Mouse (Mus musculus) neutrophil, adult 5-6 weeks (primary cell): ENCODE results near the gene Pgls. TPM values are rescaled to one million over a fixed set of nuclear protein-coding genes. Genes with fewer than 3 reads are reported as not detected.
A peak's percentile ranks its signal among the peaks of the same experiment; 100 is the strongest.

Experiments
- ATAC-seq: fragments of 151-379, 151-347 bp; 2 replicates; pipeline ENCODE4 v1.8.0; 2017; ENCODE audit warnings: mild to moderate bottlenecking, moderate TSS enrichment; ENCODE audit not compliant: insufficient number of reproducible peaks, poor library complexity, low FRiP score, severe bottlenecking; ENCODE audit errors: extremely low read depth
- total RNA-seq: library from RNA; stranded (forward); fragments of 200-1000 nt; gene quantifications from 2 replicates; pipeline ENCODE4 v1.2.3, GENCODE M21; 2017

The Pgls gene
- 45.6 and 55.1 TPM in 2 replicates for total RNA-seq

DNA sequence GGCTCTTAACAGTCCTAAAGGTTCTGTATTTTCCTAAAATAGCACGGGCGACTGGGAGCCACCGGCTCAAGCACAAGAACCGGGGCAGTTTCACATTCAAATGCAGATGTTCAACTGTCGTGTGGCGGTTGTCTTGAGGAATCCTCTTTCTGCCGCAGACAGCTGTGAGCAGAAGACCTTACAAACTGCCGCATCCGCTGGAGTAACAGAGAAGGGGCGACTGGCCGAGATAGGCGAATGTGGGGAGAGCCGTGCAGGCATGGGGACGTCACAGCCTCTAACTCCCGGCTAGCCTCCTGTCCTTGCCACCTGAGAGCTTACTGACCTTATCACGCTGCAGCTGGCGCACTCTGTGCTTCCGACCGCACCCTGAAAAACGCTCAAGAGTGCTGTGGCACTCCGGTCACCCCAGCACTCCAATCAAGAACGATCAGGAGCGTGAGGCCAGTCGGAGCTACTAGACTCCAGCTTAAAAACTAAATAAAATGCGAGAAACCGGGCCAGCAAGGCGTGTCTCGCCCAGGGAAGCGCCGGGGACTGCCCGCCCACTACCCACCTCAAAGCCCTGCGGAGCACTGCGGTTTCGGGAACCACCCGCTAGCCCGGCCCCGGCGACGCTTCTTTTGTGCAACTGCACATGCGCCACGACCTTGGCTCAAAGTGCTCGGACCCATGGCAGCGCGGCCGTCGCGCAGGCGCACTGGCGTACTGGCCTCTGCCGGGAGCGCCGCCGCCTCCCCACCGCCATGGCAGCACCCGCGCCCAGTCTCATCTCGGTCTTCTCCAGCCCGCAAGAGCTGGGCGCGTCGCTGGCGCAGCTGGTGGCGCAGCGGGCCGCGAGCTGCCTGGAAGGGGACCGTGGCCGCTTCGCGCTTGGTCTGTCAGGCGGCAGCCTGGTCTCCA, at the start of gene Pgls:
Pgls (plus strand) TSS at position 706 of the 903 bp plus-strand sequence.
- ATAC-seq: peak; percentile 49

DNA sequence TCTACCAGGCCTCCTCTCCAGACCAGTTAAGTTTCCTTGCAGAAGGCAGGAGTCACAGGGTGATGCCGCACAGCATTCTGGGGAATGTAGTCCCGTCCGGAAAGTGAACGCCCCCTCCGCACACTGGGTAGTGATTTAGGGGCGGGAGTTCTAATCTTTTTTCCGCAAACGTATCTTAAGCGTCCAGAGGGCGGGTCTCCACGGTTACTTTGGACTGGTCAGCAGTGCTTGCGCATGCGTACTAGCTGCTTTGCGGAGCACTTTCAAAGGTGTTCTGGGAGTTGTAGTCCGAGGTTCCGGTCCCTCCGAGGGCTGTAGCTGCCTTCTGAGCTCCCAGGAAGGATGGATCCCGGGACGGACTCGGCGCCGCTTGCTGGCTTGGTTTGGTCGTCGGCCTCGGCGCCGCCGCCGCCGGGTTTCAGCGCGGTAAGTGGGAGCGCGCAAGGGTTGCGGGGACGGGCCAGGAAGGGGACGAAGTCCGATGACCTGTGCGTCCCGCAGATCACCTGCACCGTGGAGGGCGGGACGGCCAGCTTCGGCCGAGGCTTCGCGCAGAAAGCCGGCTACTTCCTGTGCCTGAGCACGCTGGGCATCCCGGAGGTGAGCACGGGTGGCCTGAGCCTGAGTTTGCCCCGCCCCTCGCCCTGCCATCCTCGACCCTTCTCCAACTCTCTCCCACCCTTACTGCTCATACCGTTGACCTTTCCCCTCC, 49.2 kb upstream of the Pgls start, which contains the start of gene Mvb12a:
Mvb12a (plus strand) TSS at position 291 of the 712 bp plus-strand sequence.
- peak; percentile 98 for ATAC-seq

DNA sequence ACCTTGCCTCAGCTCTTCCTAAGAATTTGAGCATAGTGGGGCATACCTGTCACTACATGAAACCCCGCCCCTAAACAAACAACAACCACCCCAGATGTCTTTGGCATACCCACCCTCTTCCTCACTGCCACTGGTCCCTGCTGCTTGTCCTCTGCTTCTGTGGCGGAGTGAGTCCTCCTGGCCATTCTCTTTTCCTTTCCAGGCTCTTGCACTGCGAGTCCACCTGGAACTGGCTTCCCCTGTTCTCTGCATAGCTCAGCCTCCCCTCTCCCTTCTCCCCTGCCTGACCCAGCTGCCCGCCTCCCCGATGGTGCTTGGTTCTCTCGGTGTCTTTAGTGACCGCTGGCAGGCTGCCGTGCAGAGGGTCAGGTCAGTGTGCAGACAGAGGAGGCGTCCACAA, 48.2 kb upstream of the Pgls start:
- no peak for ATAC-seq

DNA sequence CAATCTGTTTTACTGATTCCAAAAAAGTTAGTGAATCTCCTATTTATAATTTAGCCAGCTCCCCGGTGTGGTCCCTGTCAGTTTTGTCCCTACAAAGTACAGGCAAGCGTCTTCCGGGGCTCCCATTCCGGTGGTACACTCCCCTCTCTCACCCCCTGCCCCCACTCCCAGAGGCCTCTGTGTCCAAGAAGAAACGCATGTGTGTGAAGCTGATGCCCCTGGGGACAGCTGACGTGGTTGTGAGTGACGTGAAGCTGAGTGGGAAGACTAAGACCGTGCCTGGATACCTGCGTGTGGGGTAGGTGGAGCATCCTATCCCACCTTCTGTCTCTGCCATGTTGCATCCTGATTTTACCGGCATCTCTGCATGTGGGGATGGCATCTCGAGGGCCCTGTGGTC, 46.9 kb upstream of the Pgls start:
- ATAC-seq: no peak

DNA sequence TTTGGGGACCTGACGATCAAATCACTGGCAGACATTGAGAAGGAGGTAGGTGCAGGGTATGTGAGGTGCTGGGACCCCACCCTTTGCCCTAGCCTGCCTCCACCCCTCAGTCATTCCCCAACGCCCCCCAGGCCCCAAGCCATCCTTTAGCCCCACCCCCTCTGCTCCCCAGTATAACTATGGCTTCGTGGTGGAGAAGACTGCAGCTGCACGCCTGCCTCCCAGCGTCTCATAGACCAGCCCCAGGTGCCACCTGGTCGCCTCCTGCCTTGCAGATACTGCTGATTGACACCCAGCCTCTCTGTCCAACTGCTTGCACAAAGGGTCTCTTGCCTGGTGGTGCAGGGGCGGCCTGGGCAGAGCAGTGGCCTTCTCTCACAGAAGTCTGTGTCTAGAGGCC, 44.4 kb upstream of the Pgls start:
- ATAC-seq: no peak

DNA sequence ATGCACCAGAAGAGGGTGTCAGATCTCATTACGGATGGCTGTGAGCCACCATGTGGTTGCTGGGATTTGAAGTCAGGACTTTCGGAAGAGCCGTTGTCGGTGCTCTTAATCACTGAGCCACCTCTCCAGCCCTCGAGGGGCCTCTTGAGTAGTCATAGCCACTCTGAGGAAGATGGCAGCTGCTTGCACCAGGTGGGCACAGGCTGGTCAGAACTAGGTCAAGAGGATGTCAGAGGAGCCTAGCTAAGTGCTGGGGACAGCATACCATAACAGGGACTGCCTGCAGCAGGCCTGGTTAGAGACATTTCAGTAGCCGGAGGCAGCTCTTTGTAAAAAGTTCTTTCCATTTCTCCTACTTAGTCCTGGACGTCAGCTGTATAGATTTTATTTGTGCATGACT, 41.2 kb upstream of the Pgls start:
- no peak for ATAC-seq

DNA sequence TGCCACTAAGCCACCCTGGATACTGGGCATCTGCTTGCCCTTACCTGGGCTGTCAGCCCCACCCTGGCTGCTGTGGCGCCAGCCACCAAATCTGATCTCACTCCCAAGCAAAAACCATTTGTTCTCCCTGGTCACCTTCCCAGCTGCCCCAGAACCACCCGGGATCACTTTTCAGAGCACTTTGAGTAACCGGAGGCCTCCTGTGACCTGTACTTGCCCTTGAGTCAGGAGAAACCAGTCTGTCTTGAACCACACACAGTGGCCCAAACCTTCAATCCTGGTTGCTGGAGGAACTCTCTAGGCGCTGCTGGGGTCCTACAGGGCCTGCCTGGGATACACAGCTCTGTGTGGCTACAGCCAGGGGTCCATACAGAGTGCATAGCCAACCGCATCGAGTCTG, 39.2 kb upstream of the Pgls start:
- ATAC-seq: no peak

DNA sequence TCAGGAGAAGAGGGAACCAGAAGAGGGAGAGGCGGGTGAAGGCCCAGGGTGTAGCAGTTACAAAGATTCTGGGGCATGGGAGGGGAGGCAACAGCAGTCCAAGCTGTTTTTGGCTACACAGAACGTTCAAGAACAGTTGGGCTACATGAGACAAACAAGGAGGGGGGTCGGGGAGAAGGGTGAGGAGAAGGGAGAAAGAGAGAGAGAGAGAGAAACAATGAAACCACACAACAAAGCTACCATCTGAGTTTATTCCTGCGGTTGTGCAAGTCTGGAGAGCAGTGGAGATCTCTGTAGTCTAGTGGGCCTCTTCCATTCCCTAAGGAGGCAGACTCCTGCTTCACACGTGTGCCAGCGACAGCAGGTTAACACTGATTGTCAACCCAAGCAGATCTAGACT, 38.0 kb upstream of the Pgls start:
- ATAC-seq: no peak

DNA sequence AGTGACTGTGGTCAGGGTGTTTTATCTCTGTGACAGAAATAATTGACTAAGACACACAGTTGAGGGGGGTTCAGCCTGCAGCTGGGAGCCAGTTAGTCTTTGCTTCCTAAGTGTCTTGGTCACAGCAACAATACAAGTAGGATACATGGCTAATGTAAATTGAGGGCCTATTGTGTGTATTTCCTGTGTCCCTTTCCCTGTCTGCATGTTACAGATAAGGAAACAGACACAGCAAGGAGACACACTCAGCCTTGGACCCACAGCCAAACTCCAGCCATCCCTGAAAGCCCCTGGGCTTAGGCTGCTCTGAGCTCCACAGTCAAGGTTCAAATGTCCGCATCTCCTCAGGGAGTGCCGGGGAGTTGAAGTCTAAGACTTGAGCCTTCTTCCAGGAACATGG, 37.3 kb upstream of the Pgls start:
- ATAC-seq: no peak

DNA sequence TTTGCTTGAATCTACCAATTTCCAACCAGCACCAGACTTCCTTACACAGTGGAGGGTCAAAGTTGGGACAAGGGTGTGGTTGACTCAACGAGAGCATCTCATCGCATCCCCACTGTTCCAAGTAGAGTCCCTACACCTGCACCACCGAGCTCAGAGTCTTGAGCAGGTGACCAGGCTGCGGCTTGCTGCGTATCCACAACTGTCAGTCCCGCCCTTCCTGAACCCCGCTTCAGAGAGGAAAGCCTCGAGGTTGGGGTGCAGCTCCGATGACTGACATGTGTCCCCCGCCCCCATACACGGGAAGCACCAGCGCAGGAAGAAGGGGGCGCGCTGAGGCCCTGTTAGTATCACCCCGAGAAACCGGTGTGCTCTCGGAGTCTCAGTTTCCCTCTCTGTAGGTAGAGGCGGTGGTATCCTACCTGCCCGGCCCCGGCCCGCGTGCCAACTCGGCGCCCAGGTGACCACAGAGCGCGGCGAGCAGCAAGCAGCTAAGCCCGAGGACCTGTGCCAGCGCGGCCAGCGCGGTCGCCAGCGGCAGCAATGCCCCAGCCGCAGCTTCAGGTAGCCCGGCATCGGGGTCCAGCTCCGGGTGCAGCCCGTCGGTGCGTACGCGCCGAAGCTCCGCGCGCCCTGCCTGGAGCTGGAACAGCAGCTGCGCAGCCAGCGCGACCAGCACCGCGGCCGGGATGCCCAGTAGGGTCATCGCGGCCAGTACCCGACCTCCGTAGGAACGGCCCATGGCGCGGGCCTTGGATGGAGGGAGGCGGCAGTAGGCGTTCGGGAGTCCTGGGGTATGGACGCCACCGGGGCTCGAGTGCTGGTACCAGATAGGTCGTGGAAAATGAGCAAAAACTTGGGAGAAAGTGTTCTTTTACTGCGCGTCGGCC, 33.7 kb upstream of the Pgls start, which contains the start of gene Tmem221:
Tmem221 (minus strand) TSS at position 801 of the 887 bp plus-strand sequence.
- ATAC-seq: no peak

DNA sequence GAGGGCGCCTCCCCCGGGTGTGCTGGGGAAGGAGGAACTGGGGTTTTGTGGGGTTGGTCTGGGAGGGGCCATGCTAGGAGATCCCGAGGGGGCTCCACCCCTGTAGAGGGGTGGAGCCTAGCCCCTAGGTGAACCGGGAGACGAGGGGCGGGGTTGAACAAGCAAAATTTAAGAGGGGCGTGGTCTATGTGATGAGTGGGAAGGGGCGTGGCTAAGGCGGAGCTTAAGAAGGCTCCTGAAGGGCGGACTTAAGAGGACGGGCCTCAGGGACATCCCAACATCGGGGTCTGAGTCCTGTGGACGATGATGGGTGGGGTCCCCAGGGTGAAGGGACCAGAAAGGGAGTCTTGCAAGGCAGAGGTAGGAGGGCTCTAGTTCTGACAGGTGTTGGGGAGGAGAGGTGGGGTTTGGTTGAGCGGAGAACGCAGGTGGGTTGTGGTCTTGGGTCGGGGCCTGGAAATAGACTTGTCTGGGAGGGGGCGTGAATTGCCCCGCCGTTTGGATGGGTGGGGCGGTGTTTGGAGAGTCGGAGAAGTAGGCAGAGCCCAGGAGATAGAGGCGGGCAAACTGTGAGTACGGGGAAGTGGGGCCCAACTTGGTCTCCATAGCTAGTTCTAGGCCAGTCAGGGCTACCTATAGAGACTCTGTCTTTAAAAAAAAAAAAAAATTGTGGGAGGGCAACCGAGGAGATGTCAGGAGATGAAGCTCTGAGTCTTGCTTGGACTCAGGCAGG, 32.9 kb upstream of the Pgls start:
- peak; percentile 21 for ATAC-seq

DNA sequence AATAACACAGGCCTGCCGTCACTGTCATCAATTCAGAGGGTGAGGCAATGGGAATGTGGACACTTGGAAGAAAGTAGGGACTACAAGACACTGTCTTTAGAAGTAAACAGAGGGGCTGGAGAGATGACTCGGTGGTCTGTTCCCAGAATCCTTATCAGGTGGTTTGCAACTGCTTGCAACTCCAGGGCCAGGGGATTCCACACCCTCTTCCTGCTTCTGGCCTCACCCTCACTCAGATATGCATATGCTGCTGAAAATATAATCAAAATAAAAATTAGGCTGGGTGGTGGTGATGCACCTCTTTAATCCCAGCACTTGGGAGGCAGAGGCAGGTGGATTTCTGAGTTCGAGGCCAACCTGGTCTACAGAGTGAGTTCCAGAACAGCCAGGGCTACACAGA, 31.9 kb upstream of the Pgls start:
- no peak for ATAC-seq

DNA sequence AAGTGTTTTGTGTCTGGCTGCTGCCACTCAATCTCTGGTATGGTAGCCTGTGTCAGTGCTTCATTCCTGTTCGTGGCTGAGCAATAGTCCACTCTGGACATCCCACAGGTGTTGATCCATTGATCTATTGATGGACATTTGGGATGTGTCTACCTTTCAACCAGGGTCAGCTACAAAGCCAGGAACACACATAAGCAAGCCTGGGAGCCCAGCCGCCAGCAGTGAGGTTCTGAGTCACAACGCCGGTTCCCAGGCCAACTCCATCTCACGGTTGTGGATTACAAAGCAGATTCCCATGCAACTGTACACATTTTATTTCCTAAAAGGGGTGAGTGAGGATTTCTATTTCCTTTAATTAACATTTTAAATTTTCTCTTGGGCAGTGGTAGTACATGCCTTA, 31.2 kb upstream of the Pgls start:
- ATAC-seq: no peak

DNA sequence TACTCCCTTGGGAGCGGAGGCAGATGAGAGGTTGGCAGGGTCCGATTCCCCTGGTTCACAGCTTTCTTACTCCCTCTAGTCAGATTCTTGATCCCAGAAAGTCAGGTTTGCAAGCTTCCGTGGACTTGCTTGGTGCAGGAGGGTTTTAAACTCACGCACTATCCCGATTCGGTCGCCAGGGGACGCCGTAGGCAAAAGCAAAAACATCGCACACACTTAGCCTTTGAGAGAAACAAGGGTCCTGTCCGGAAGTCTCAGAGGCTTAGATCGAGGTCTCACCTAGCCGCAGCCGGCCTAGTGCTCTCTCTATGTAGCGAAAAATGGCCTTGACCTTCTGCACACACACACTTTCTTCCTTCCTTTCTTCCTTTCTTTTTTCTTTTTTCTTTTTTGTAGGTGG, 30.6 kb upstream of the Pgls start:
- ATAC-seq: peak; percentile 56

DNA sequence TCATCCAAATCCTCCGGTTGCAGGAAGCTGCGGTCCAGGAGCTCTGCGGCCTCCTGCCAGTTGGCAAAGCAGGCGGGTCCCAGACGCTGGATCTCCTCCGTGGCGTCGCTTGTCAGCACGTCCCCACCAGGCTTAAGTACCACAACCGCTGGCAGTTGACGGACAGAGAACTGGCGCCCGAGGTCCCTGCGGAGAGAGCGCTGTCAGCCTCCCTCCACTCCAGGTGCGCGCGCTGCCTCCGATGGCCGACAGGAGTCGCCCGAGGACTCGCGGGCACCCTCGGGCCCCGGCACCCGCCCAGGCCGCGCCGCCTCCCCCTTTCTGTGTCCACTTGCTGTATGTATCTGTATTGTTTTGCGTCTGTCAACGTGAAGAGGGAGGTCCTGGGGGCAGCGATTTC, 29.2 kb upstream of the Pgls start:
- ATAC-seq: peak; percentile 62

DNA sequence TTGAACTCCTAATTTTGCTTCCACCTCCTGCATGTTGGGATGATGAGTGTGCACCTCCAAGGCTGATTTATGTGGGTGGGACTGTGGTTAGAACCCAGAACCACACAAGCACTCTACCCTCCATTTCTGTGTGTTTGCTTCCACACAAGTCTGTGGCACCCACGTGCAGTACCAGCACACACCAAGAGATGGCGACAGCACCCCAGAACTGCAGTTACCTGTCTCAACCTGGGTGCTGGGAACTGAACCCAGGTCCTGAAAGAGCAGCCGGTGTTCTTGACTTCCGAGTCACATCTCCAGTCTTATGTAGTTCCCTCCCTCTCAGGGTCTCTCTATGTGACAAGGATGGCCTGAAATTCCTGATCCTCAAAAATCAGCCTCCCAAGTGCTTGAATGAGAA, 28.0 kb upstream of the Pgls start:
- ATAC-seq: no peak

DNA sequence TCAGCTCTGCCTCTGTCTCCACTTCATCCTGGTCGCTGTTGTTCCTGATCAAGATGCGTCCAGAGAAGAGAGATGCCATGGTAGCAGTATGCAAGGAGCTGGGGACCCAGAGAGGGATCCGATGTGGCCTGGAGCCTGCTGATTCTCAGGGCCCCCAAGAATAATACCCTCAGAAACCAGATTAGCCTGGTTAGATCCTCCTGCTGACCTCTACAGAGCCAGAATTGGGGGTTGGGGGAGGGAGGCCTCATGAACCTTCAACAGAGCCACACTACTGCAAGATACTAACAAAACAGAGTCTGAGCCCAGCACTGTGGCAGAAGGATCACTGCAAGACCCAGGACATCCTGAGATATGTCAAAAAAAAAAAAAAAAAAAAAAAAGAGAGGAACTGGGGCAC, 25.5 kb upstream of the Pgls start, which contains the start of gene Nxnl1:
Nxnl1 (minus strand) TSS at position 101 of the 400 bp plus-strand sequence.
- no peak for ATAC-seq

DNA sequence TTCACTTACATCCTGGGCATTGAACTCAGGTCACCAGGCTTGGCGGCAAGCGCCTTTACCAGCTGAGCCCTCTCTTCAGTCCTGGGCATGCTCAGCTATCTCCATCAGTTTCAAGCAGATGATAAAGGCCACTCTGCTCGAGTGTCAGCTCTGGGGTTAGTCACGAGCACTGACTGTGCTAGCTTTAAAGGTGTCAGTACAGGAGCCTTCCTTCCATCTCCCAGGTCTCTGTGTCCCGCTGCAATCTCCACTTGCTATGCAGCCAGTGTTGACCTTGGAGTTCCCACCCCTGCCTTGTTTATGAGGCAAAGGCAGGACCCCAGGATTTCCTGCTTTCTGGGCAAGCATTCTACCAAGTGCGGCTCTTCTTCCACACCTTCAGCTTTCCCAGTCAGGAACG, 24.4 kb upstream of the Pgls start:
- no peak for ATAC-seq
